ENCODE assay signal across 10 mouse cellular contexts in genomic region chr5:8243064-8243615, GRCm38 (mm10).
DNase-seq lines count a peak whose midpoint lies in the region; ATAC-seq and TF ChIP-seq lines count a peak whose summit lies in the region.
"Had no signal": no experiment of that assay in that cellular context is flagged by ENCODE, and none has a peak within 500 bp of the region (broad histone marks: within the 10 kb centered on the region; RNA-seq: fewer than 3 reads in every experiment).

No protein-coding gene starts in this region.

- peak overlapping the region; percentile 6 for H3K4me3 ChIP-seq in megakaryocyte, embryonic 14.5 days (replicated peaks)
- no peak overlapping the region for H3K4me3 ChIP-seq in hindbrain, embryonic 11.5 days (ENCODE audit: low read depth, low read length)
- no peak overlapping the region for H3K4me3 ChIP-seq in gastrocnemius, adult 2 months
- H3K4me3 ChIP-seq: limb, embryonic 15.5 days had no signal

- no peak overlapping the region for H3K9ac ChIP-seq in hindbrain, embryonic 11.5 days (ENCODE audit: low read depth, low read length)
- H3K9ac ChIP-seq: limb, embryonic 15.5 days had no signal

- H3K4me1 ChIP-seq in megakaryocyte, embryonic 14.5 days = no peaks in the 10 kb centered on the region
- no peaks in the 10 kb centered on the region for H3K4me1 ChIP-seq in hindbrain, embryonic 11.5 days (replicated peaks; ENCODE audit: control insufficient read depth, insufficient read depth, low read length)
- H3K4me1 ChIP-seq: limb, embryonic 15.5 days had no signal

- no peaks in the 10 kb centered on the region for H3K27me3 ChIP-seq in megakaryocyte, embryonic 14.5 days (replicated peaks)
- no peaks in the 10 kb centered on the region for H3K27me3 ChIP-seq in hindbrain, embryonic 11.5 days (ENCODE audit: control insufficient read depth, insufficient read depth, low read length)
- H3K27me3 ChIP-seq: limb, embryonic 15.5 days had no signal

- H3K27ac ChIP-seq in hindbrain, embryonic 11.5 days (ENCODE audit: low read depth, low read length) = no peak overlapping the region
- H3K27ac ChIP-seq in gastrocnemius, adult 2 months = no peak overlapping the region
- H3K27ac ChIP-seq: limb, embryonic 15.5 days had no signal

- 49% methylated on average over 4 of the region's 4 CpGs for WGBS in hindbrain, embryonic 11.5 days

- no peak overlapping the region for H3K4me2 ChIP-seq in hindbrain, embryonic 11.5 days (replicated peaks; ENCODE audit: low read depth, low read length)
- H3K4me2 ChIP-seq: limb, embryonic 15.5 days had no signal

- no peak for DNase-seq in frontal cortex, postnatal 36 days (ENCODE audit: low spot score in 2 of 2)
- DNase-seq in hindbrain, embryonic 11.5 days (ENCODE audit: low spot score) = no peak
- peak; percentile 64 for DNase-seq in retina, postnatal 1 day
- no peak for DNase-seq in gastrocnemius, adult 2 months
- no peak for DNase-seq in adrenal gland, postnatal 25 days
- DNase-seq: thymus, postnatal 14 days had no signal

- intact Hi-C loops in gastrocnemius, adult 2 months (cut with DNase I) = no loop called here

- no peak for TF ChIP-seq CTCF in gastrocnemius, adult 2 months (IDR thresholded peaks at IDR 0.05)

- peaks cover 5% of the 10 kb centered on the region; the same call in 1 of the 2 replicates for H3K9me3 ChIP-seq in megakaryocyte, embryonic 14.5 days
- H3K9me3 ChIP-seq in hindbrain, embryonic 11.5 days (ENCODE audit: control insufficient read depth, low read length) = no peaks in the 10 kb centered on the region
- H3K9me3 ChIP-seq: limb, embryonic 15.5 days had no signal

- peak; percentile 87 for ATAC-seq in frontal cortex, adult (ENCODE audit: low TSS enrichment)
- no peak for ATAC-seq in megakaryocyte, adult 5-6 weeks (ENCODE audit: poor library complexity, severe bottlenecking)
- peak; percentile 80 for ATAC-seq in hindbrain, embryonic 11.5 days (ENCODE audit: low FRiP score)

- H3K36me3 ChIP-seq in megakaryocyte, embryonic 14.5 days (replicated peaks; ENCODE audit: low read length) = no peaks in the 10 kb centered on the region
- H3K36me3 ChIP-seq in hindbrain, embryonic 11.5 days (ENCODE audit: control insufficient read depth, insufficient read depth, low read length) = no peaks in the 10 kb centered on the region
- H3K36me3 ChIP-seq: limb, embryonic 15.5 days had no signal
